Mouse (Mus musculus) heart, postnatal 0 days (tissue): ENCODE data around the gene Tmem135. TPM values are rescaled to one million over a fixed set of nuclear protein-coding genes. Genes with fewer than 3 reads are reported as not detected.

ENCODE experiments used
- ATAC-seq: fragments of 200-750 bp; cut with Nextera tagmentation; 2 replicates; pipeline ENCODE4 v1.8.0; 2017; ENCODE audit warnings: low read depth, moderate number of reproducible peaks, moderate library complexity; ENCODE audit not compliant: insufficient read depth
- DNase-seq: peaks from one replicate; pipeline ENCODE4 v3.0.0-alpha.2; 2016; ENCODE audit warnings: low spot score
- H3K27ac ChIP-seq: fragments of 300-500 bp; sonication (generic); 2 replicates; pipeline ENCODE4 v1.5.1; 2014; ENCODE audit warnings: low read depth, mild to moderate bottlenecking
- H3K27me3 ChIP-seq: fragments of 300-500 bp; sonication (generic); 2 replicates; pipeline ENCODE4 v1.6.1; 2014; ENCODE audit warnings: low read length, mixed read lengths; ENCODE audit not compliant: control insufficient read depth, insufficient read depth
- H3K36me3 ChIP-seq: fragments of 300-500 bp; sonication (generic); replicated peaks from 2 replicates; pipeline ENCODE4 v1.6.1; 2014; ENCODE audit warnings: low read length, mixed read lengths; ENCODE audit not compliant: control insufficient read depth, insufficient read depth
- H3K4me1 ChIP-seq: fragments of 300-500 bp; sonication (generic); 2 replicates; pipeline ENCODE4 v1.6.1; 2014; ENCODE audit warnings: antibody characterized with exemption; ENCODE audit not compliant: control insufficient read depth, insufficient read depth
- H3K4me2 ChIP-seq: fragments of 300-500 bp; sonication (generic); 2 replicates; pipeline ENCODE4 v1.6.1; 2014; ENCODE audit warnings: low read depth, mild to moderate bottlenecking, low read length, moderate library complexity
- H3K4me3 ChIP-seq: fragments of 300-500 bp; sonication (generic); 2 replicates; pipeline ENCODE4 v1.5.1; 2014; ENCODE audit warnings: low read depth, low read length
- H3K9ac ChIP-seq: fragments of 300-500 bp; sonication (generic); replicated peaks from 2 replicates; pipeline ENCODE4 v1.6.1; 2014; ENCODE audit warnings: low read depth, low read length, mixed read lengths
- H3K9me3 ChIP-seq: fragments of 300-500 bp; sonication (generic); replicated peaks from 2 replicates; pipeline ENCODE4 v1.6.1; 2016; ENCODE audit warnings: low read length; ENCODE audit not compliant: control insufficient read depth
- CTCF ChIP-seq: IDR thresholded peaks from 2 replicates; pipeline ENCODE4 v1.5.1; 2016; ENCODE audit warnings: antibody characterized with exemption, control low read depth, low read depth
- EP300 ChIP-seq: IDR thresholded peaks from 2 replicates; pipeline ENCODE4 v1.6.1; 2016; ENCODE audit warnings: antibody characterized with exemption, low read depth
- WGBS: fragments of 180-500 bp; shearing (Covaris S2); extraction: QIAGEN DNeasy Blood & Tissue Kit; methylation state at CpG from one replicate; pipeline ENCODE4 v1.1.7; 2014; 5-methylcytosine and 5-hydroxymethylcytosine counted together
- polyA plus RNA-seq: library from polyadenylated mRNA; unstranded; fragments of >200 nt; fragmentation: Nextera tagmentation; extraction: Ambion mirVana; gene quantifications from 2 replicates; pipeline ENCODE4 v1.2.1, GENCODE M21; 2015
- total RNA-seq: library from RNA; depleted of rRNA; stranded (reverse); fragments of >200 nt; gene quantifications from 2 replicates; pipeline ENCODE4 v1.2.3, GENCODE M21; 2014; ENCODE audit warnings: low replicate concordance

Tmem135 gene
- total and polyA plus RNA-seq, 2 experiments from 2014 or later, result 31.6 to 70.6 TPM

DNA sequence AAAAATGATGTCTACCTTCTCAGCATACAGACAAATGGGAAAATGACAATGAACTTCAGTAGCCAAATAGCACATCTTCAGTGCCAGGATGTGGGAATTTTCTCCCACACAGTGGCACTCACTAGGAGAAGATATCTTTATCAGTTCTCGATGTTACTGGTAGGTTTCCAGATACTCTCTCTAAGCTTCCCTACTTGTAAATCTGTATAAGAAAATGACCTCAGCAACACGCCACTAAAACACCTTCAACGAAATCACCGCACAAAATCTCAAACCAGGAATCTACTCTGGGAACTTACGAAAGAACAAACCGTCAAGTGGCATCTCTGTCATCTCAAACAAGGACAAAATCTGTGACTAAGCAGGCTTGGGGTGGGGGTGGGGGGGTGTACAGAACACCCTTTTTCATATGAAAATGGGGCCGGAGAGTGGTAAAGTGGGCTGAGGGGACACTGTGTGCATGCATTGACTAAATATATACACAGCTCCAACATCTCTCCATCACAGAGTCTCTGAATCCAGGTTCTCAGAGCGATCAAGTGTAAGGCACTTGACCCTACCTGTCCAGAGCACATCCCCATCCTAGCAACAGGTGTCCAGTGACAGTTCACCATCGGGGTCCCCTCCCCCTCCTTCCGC is 66.2 kb downstream of the Tmem135 start:
- Histone ChIP-seq H3K9ac (peak overlapping the region; percentile 87), H3K27ac (peak overlapping the region; percentile 76), H3K27me3 (no peaks in the 10 kb centered on the region), H3K4me3 (peak overlapping the region; percentile 92), H3K36me3 (no peaks in the 10 kb centered on the region), H3K9me3 (no peaks in the 10 kb centered on the region), H3K4me2 (peak overlapping the region; percentile 92), H3K4me1 (peaks cover 17% of the 10 kb centered on the region)
- ATAC-seq, result no peak; the same call in 1 of the 2 replicates
- TF ChIP-seq CTCF (no peak), EP300 (no peak)
- DNase-seq, result no peak
- 10% methylated on average over 10 of the region's 10 CpGs for WGBS

DNA sequence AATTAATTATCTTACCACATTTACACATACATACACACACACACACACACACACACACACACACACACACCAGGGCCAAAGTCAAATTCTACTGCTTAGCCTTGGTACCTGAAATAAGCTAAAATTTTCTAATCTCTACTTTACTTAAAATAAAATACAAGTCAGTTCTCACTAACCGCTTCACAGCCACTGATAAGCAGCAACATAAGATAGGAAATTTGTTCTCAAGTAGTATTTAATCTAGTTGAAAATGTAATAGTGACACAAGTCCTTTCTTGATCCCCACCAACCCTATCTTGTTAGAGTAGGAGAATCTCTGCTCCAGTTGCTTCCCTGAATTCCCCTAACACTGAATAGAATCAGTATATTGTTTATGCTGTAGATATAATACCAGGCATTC is 67.6 kb downstream of the Tmem135 start:
- H3K36me3 ChIP-seq, result no peaks in the 10 kb centered on the region
- TF ChIP-seq CTCF (no peak), EP300 (no peak)
- DNase-seq, result no peak
- no peak for ATAC-seq
- H3K4me1 ChIP-seq, result peaks cover 17% of the 10 kb centered on the region
- WGBS, result 22% methylated on average over 1 of the region's 1 CpGs
- no peak overlapping the region for H3K9ac ChIP-seq
- H3K27ac ChIP-seq, result no peak overlapping the region
- no peaks in the 10 kb centered on the region for H3K9me3 ChIP-seq
- no peaks in the 10 kb centered on the region for H3K27me3 ChIP-seq
- H3K4me3 ChIP-seq, result peak overlapping the region; percentile 92; the same call in 1 of the 2 replicates
- H3K4me2 ChIP-seq, result peak overlapping the region; percentile 92

DNA sequence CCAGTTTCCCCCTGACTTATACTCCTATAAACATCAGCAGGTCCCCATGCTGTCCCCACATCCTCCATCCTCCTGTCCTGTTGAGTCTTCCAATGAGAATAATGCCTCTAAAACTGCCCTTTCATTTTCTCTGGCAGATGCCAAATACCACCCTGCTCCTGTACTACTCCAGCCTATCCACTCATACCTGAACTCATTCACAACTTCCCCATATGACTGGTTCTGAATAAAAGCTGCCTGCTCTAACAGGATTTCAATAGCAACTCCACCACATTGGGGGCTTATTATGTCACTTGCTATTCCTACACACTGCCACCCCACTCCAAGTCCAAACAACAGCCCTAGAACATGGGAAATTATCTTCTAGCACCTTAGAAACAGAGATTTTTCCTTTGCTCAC is 68.7 kb downstream of the Tmem135 start:
- H3K9ac ChIP-seq, result no peak overlapping the region
- H3K4me1 ChIP-seq, result peaks cover 17% of the 10 kb centered on the region
- TF ChIP-seq EP300, result no peak
- ATAC-seq (no peak), DNase-seq (no peak)
- no peak overlapping the region for H3K4me3 ChIP-seq
- H3K36me3 ChIP-seq, result no peaks in the 10 kb centered on the region
- no peaks in the 10 kb centered on the region for H3K27me3 ChIP-seq
- H3K27ac ChIP-seq, result no peak overlapping the region
- H3K9me3 ChIP-seq, result no peaks in the 10 kb centered on the region
- no peak overlapping the region for H3K4me2 ChIP-seq

DNA sequence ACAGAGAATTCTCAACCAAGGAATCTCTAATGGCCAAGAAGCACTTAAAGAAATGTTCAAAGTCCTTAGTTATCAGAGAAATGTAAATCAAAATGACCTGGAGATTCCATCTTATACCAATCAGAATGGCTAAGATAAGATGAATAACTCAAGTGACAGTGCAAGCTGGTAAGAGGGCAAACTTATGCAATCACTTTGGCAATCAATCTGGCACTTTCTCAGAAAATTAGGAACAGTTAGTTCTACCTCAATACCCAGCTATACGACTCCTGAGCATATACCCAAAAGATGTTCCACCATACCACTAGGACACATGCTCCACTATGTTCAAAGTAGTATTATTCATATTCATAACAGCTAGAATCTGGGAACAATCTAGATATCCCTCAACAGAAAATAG is 74.1 kb downstream of the Tmem135 start:
- H3K36me3 ChIP-seq, result no peaks in the 10 kb centered on the region
- no peak overlapping the region for H3K4me2 ChIP-seq
- H3K27me3 ChIP-seq, result no peaks in the 10 kb centered on the region
- no peak for DNase-seq
- ATAC-seq, result no peak
- H3K27ac ChIP-seq, result no peak overlapping the region
- TF ChIP-seq EP300, result no peak
- TF ChIP-seq CTCF, result no peak
- H3K9me3 ChIP-seq, result no peaks in the 10 kb centered on the region
- peaks cover 12% of the 10 kb centered on the region for H3K4me1 ChIP-seq
- no peak overlapping the region for H3K4me3 ChIP-seq
- H3K9ac ChIP-seq, result no peak overlapping the region
- 91% methylated on average over 1 of the region's 1 CpGs for WGBS

DNA sequence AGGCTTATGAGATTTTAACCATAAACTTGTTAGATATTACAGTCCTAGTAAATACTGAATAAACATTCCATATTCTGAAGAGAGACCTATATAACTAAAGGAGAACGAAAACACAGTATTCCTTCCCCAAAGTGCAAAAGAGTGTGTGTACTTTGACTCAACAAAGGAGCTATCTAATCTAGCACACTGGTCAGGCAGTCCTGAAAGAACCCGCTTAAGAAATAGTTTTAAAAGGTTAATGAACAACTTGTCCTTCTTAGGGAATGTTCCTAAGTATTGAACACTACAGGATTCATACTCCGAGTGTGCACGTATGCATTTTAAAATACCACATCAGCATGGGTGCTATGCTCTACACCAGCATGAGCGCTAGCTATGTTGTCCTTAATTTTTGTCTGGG is 76.3 kb downstream of the Tmem135 start:
- 83% methylated on average over 5 of the region's 5 CpGs for WGBS
- Histone ChIP-seq H3K4me2 (no peak overlapping the region), H3K36me3 (no peaks in the 10 kb centered on the region), H3K4me3 (no peak overlapping the region), H3K4me1 (peaks cover 12% of the 10 kb centered on the region), H3K27ac (no peak overlapping the region), H3K9ac (no peak overlapping the region), H3K9me3 (no peaks in the 10 kb centered on the region), H3K27me3 (no peaks in the 10 kb centered on the region)
- ATAC-seq (no peak), DNase-seq (no peak)
- TF ChIP-seq EP300 (no peak), CTCF (no peak)

DNA sequence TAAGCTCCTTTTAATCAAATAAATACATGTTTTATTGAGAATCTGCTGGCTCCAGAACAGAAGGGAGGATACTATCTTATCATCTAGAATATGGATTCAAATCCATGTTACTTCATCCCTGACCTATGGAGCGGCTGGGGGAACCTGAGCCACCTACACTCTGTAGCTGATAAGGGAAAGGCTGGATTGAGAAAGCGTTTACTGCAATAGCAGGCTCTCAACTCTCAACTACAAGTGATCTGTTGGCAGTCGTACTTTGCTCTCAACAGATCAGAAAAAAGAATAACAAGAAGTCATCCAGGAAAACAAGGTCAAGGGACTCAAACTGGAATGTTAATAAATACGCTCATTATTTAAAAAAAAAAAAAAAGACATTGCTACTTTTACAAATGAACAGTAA is 77.3 kb downstream of the Tmem135 start:
- TF ChIP-seq CTCF (no peak), EP300 (no peak)
- Histone ChIP-seq H3K4me3 (no peak overlapping the region), H3K27ac (no peak overlapping the region), H3K9ac (no peak overlapping the region), H3K27me3 (no peaks in the 10 kb centered on the region), H3K4me2 (no peak overlapping the region), H3K4me1 (peaks cover 12% of the 10 kb centered on the region), H3K9me3 (no peaks in the 10 kb centered on the region), H3K36me3 (no peaks in the 10 kb centered on the region)
- no peak for ATAC-seq
- DNase-seq, result peak; percentile 19
- 17% methylated on average over 4 of the region's 4 CpGs for WGBS
